Mouse (Mus musculus): ENCODE data around the gene Havcr2. TPM values are rescaled to one million over a fixed set of nuclear protein-coding genes. Genes with fewer than 3 reads are reported as not detected.
"Not testable (repeated sequence)": the region's sequence is repeated elsewhere in the genome, so short reads cannot be mapped to it uniquely, and the experiment has no call there.

Havcr2 gene
- polyA plus RNA-seq (2015; fragmentation: Nextera tagmentation; extraction: Ambion mirVana), result 0.18 and 0.21 TPM in 2 replicates

DNA sequence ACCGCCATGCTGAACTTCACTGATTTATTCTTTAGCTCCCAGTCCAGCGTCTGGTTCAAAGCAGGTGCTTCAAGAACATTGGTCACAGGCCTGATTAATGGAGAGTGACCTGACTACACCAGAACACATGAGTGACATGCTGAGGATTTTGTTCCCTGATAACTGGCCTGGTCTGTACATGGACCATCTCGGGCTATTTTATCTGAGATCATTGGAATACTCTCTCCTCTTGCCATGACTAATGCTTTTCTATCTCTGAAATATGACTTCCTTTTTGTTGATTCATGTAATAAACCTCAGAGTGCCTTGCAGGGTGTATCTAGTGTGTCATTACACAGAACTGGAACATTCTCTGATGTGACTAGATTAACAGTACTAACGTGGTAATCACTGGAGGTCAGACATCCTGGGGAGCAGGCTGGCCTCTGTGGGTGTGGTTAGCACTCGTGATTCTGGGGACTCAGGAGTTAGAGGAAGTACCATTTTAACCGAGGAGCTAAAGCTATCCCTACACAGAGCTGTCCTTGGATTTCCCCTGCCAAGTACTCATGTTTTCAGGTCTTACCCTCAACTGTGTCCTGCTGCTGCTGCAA lies at the start of gene Havcr2:
TSS of gene Havcr2 (plus strand) at position 483 of the 593 bp plus-strand sequence.
- H3K9me3 ChIP-seq (ENCODE audit: control insufficient read depth, low read length), result no peaks in the 10 kb centered on the region
- no peak within 1 kb of the TSS for H3K4me2 ChIP-seq (ENCODE audit: low read depth, low read length)
- ATAC-seq, result no peak
- H3K4me1 ChIP-seq (ENCODE audit: control insufficient read depth, insufficient read depth, low read length), result no peaks in the 10 kb centered on the region
- H3K4me3 ChIP-seq (ENCODE audit: low read length), result no peak within 1 kb of the TSS
- WGBS, result 64% methylated on average over 6 of the region's 6 CpGs
- H3K27me3 ChIP-seq (replicated peaks; ENCODE audit: control insufficient read depth, insufficient read depth, low read length), result no peaks in the 10 kb centered on the region
- no peaks in the 10 kb centered on the region for H3K36me3 ChIP-seq (ENCODE audit: control insufficient read depth, insufficient read depth, low read length)
- H3K27ac ChIP-seq (ENCODE audit: low read length), result no peak within 1 kb of the TSS
- H3K9ac ChIP-seq (ENCODE audit: low read depth, low read length), result no peak within 1 kb of the TSS

DNA sequence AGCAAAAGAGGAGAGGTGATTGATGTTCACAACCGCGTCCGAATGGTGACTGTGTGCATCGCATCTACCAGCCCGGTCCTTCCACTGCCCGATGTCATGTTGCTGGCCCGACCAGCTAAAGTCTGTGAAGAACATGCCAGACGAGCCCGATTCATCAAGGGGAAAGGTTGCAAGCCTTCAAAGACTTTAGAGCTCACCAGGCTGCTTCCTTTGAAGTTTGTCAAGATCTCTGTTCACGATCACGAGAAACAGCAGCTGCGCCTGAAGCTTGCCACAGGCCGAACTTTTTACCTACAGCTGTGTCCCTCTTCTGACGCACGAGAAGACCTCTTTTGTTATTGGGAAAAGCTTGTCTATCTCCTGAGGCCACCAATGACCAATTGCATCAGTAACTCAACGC lies 49.7 kb upstream of the Havcr2 start:
- 0 out of 2 replicates have a peak, but pooled peaks cover 2% of the 10 kb centered on the region for H3K4me1 ChIP-seq (ENCODE audit: control insufficient read depth, insufficient read depth, low read length)
- H3K9me3 ChIP-seq (ENCODE audit: control insufficient read depth, low read length), result no peaks in the 10 kb centered on the region
- H3K27me3 ChIP-seq (replicated peaks; ENCODE audit: control insufficient read depth, insufficient read depth, low read length), result no peaks in the 10 kb centered on the region
- no peak overlapping the region for H3K27ac ChIP-seq (ENCODE audit: low read length)
- no peak overlapping the region for H3K9ac ChIP-seq (ENCODE audit: low read depth, low read length)
- no peak overlapping the region for H3K4me3 ChIP-seq (ENCODE audit: low read length)
- 83% methylated on average over 16 of the region's 16 CpGs for WGBS
- no peak for ATAC-seq
- no peak overlapping the region for H3K4me2 ChIP-seq (ENCODE audit: low read depth, low read length)
- H3K36me3 ChIP-seq (ENCODE audit: control insufficient read depth, insufficient read depth, low read length), result no peaks in the 10 kb centered on the region

DNA sequence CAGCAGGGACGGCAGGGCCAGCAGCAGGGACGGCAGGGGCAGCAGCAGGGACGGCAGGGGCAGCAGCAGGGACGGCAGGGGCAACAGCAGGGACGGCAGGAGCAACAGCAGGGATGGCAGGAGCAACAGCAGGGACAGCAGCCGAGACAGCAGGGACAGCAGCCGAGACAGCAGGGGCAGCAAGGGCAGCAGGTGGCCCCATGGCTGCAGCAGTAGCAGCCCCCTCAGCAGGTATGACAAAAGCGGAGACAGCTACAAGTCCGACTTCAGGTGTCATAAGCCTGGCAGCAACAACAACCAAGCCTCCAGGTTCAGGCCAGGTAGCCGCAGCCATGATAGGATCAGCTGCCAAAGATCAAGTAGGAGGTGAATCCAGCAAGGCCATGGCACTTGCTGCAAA lies 48.0 kb upstream of the Havcr2 start:
- H3K36me3 ChIP-seq (ENCODE audit: control insufficient read depth, insufficient read depth, low read length), result no peaks in the 10 kb centered on the region
- 54% methylated on average over 10 of the region's 10 CpGs for WGBS
- no peaks in the 10 kb centered on the region for H3K4me1 ChIP-seq (ENCODE audit: control insufficient read depth, insufficient read depth, low read length)
- no peak overlapping the region for H3K27ac ChIP-seq (ENCODE audit: low read length)
- H3K27me3 ChIP-seq (replicated peaks; ENCODE audit: control insufficient read depth, insufficient read depth, low read length), result no peaks in the 10 kb centered on the region
- no peak for ATAC-seq
- H3K9ac ChIP-seq (ENCODE audit: low read depth, low read length), result no peak overlapping the region
- no peak overlapping the region for H3K4me3 ChIP-seq (ENCODE audit: low read length)
- H3K4me2 ChIP-seq (ENCODE audit: low read depth, low read length), result no peak overlapping the region
- no peaks in the 10 kb centered on the region for H3K9me3 ChIP-seq (ENCODE audit: control insufficient read depth, low read length)

- H3K9me3 ChIP-seq (ENCODE audit: control insufficient read depth, low read length), result no peaks in the 10 kb centered on the region
- no peak overlapping the region for H3K4me2 ChIP-seq (ENCODE audit: low read depth, low read length)
- no peaks in the 10 kb centered on the region for H3K27me3 ChIP-seq (replicated peaks; ENCODE audit: control insufficient read depth, insufficient read depth, low read length)
- no peak overlapping the region for H3K4me3 ChIP-seq (ENCODE audit: low read length)
- H3K27ac ChIP-seq (ENCODE audit: low read length), result no peak overlapping the region
- no peaks in the 10 kb centered on the region for H3K36me3 ChIP-seq (ENCODE audit: control insufficient read depth, insufficient read depth, low read length)
- H3K4me1 ChIP-seq (ENCODE audit: control insufficient read depth, insufficient read depth, low read length), result no peaks in the 10 kb centered on the region
- 57% methylated on average over 2 of the region's 2 CpGs for WGBS
- ATAC-seq, result no peak
- no peak overlapping the region for H3K9ac ChIP-seq (ENCODE audit: low read depth, low read length)
Observed at GRCm38 (mm10) chr11:46410018-46410563, 44.6 kb upstream of the Havcr2 start.

DNA sequence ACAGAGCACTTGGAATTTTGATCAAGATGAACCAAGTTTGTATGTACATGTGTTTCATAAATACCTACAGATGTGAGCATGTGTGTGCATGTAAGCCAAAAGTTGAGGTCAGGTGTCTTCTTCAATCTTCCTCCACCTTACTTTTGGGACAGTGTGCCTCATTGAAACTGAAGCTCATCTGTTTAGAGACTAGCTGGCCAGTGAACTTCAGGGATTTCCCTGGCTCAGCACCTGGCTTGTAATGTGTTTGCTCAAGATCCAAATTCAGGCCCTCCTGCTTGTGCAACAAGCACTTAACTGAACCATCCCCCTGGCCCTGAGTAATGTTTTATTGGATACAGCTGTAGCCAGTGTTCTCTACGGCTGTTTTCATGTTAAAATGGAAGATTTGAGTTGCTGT lies 36.3 kb upstream of the Havcr2 start:
- Histone ChIP-seq H3K4me3 (ENCODE audit: low read length) (no peak overlapping the region), H3K36me3 (ENCODE audit: control insufficient read depth, insufficient read depth, low read length) (no peaks in the 10 kb centered on the region), H3K9me3 (ENCODE audit: control insufficient read depth, low read length) (no peaks in the 10 kb centered on the region), H3K27ac (ENCODE audit: low read length) (no peak overlapping the region), H3K4me2 (ENCODE audit: low read depth, low read length) (no peak overlapping the region), H3K4me1 (ENCODE audit: control insufficient read depth, insufficient read depth, low read length) (no peaks in the 10 kb centered on the region), H3K27me3 (replicated peaks; ENCODE audit: control insufficient read depth, insufficient read depth, low read length) (no peaks in the 10 kb centered on the region), H3K9ac (ENCODE audit: low read depth, low read length) (no peak overlapping the region)
- WGBS, result 32% methylated on average over 1 of the region's 1 CpGs
- ATAC-seq, result no peak

GRCm38 (mm10) chr11:46418860-46419259 lies 35.9 kb upstream of the Havcr2 start:
- Histone ChIP-seq H3K4me2 (ENCODE audit: low read depth, low read length) (no peak overlapping the region), H3K4me1 (ENCODE audit: control insufficient read depth, insufficient read depth, low read length) (no peaks in the 10 kb centered on the region), H3K27ac (ENCODE audit: low read length) (no peak overlapping the region), H3K27me3 (replicated peaks; ENCODE audit: control insufficient read depth, insufficient read depth, low read length) (no peaks in the 10 kb centered on the region), H3K9me3 (ENCODE audit: control insufficient read depth, low read length) (no peaks in the 10 kb centered on the region), H3K9ac (ENCODE audit: low read depth, low read length) (no peak overlapping the region), H3K36me3 (ENCODE audit: control insufficient read depth, insufficient read depth, low read length) (no peaks in the 10 kb centered on the region), H3K4me3 (ENCODE audit: low read length) (no peak overlapping the region)
- WGBS, result 73% methylated on average over 5 of the region's 5 CpGs
- no peak for ATAC-seq

GRCm38 (mm10) chr11:46421086-46421888 lies 33.4 kb upstream of the Havcr2 start:
- Histone ChIP-seq H3K9ac (ENCODE audit: low read depth, low read length) (no peak overlapping the region), H3K9me3 (ENCODE audit: control insufficient read depth, low read length) (no peaks in the 10 kb centered on the region), H3K4me2 (ENCODE audit: low read depth, low read length) (no peak overlapping the region), H3K4me1 (ENCODE audit: control insufficient read depth, insufficient read depth, low read length) (no peaks in the 10 kb centered on the region), H3K27ac (ENCODE audit: low read length) (no peak overlapping the region), H3K4me3 (ENCODE audit: low read length) (no peak overlapping the region), H3K27me3 (replicated peaks; ENCODE audit: control insufficient read depth, insufficient read depth, low read length) (no peaks in the 10 kb centered on the region), H3K36me3 (ENCODE audit: control insufficient read depth, insufficient read depth, low read length) (no peaks in the 10 kb centered on the region)
- ATAC-seq, result no peak
- WGBS, result 76% methylated on average over 8 of the region's 8 CpGs

GRCm38 (mm10) chr11:46428131-46428530 lies 26.6 kb upstream of the Havcr2 start:
- H3K4me2 ChIP-seq (ENCODE audit: low read depth, low read length); H3K27me3 ChIP-seq (replicated peaks; ENCODE audit: control insufficient read depth, insufficient read depth, low read length); H3K9me3 ChIP-seq (ENCODE audit: control insufficient read depth, low read length); H3K27ac ChIP-seq (ENCODE audit: low read length); ATAC-seq; H3K36me3 ChIP-seq (ENCODE audit: control insufficient read depth, insufficient read depth, low read length); H3K4me1 ChIP-seq (ENCODE audit: control insufficient read depth, insufficient read depth, low read length); H3K4me3 ChIP-seq (ENCODE audit: low read length); H3K9ac ChIP-seq (ENCODE audit: low read depth, low read length): not testable (repeated sequence)
- WGBS, result 42% methylated on average over 4 of the region's 4 CpGs

DNA sequence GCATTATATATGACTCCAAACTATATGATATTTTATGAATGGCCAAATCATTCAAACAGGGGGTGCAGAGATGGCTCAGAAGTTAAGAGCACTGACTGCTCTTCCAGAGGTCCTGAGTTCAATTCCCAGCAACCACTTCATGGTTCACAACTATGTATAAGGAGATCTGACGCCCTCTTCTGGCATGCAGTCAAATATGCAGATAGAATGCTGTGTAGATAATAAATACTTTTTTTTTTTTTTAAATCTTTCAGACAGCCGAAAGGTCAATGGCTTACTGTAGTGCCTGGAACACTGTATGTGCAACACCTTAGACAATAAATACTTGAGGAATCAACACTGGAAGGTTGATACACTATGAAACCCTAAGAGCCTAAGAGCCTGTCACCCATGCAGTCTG lies 24.6 kb upstream of the Havcr2 start:
- Histone ChIP-seq H3K4me3 (ENCODE audit: low read length) (no peak overlapping the region), H3K27me3 (replicated peaks; ENCODE audit: control insufficient read depth, insufficient read depth, low read length) (no peaks in the 10 kb centered on the region)

More for the DNA sequence above, 24.6 kb upstream of the Havcr2 start:
- no peak overlapping the region for H3K9ac ChIP-seq (ENCODE audit: low read depth, low read length)
- H3K9me3 ChIP-seq (ENCODE audit: control insufficient read depth, low read length), result no peaks in the 10 kb centered on the region
- H3K4me1 ChIP-seq (ENCODE audit: control insufficient read depth, insufficient read depth, low read length), result no peaks in the 10 kb centered on the region
- WGBS, result 85% methylated on average over 2 of the region's 2 CpGs
- no peak overlapping the region for H3K4me2 ChIP-seq (ENCODE audit: low read depth, low read length)
- no peaks in the 10 kb centered on the region for H3K36me3 ChIP-seq (ENCODE audit: control insufficient read depth, insufficient read depth, low read length)
- no peak for ATAC-seq
- no peak overlapping the region for H3K27ac ChIP-seq (ENCODE audit: low read length)
